Mouse (Mus musculus): Measurements from ENCODE around the gene Pgm5. TPM values are rescaled to one million over a fixed set of nuclear protein-coding genes. Genes with fewer than 3 reads are reported as not detected.

Pgm5 gene
- polyA plus RNA-seq, 1 experiment from 2014 or later: 0.13 TPM

GRCm38 (mm10) chr19:24785898-24786297 lies 75.8 kb downstream of the Pgm5 start:
- Histone ChIP-seq H3K27ac (no peak overlapping the region), H3K9me3 (no peaks in the 10 kb centered on the region), H3K4me3 (no peak overlapping the region), H3K4me1 (replicated peaks) (peaks cover 13% of the 10 kb centered on the region; the same call in 1 of the 2 replicates), H3K27me3 (ENCODE audit: insufficient read depth, poor library complexity, severe bottlenecking) (no peaks in the 10 kb centered on the region), H3K36me3 (no peaks in the 10 kb centered on the region)
- 90% methylated on average over 8 of the region's 8 CpGs for WGBS
- DNase-seq (ENCODE audit: low spot score): no peak

DNA sequence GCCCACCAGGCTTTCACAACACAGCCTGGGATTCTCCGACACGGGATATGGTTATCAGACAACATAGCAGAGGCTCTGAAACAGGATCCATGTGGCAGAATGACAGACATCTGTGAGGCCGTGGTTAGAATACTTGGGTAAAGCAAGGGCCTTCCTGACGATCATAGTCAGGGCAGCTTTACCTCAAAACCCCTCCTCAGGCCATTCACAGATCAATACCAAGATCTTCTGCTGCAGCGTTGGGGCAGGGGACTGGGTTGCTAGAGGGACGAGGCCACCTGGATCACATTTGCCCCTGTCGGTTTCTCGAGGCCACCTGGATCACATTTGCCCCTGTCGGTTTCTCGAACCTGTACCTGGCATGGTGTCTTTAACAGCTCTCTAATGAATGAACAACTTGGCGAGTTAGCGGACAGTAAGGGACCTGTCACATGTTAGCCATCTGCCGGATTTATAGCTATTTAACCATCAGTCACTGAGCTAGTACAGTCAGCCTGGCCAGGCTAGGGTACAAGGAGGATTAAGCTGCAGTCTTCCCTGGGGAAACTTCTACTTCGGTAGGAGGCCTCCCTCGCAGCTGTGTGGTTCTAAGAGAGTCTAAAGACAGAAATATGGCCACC lies 76.5 kb downstream of the Pgm5 start:
- WGBS: 70% methylated on average over 15 of the region's 15 CpGs
- no peaks in the 10 kb centered on the region for H3K9me3 ChIP-seq
- no peak overlapping the region for H3K4me3 ChIP-seq
- H3K27me3 ChIP-seq (ENCODE audit: insufficient read depth, poor library complexity, severe bottlenecking): no peaks in the 10 kb centered on the region
- no peak overlapping the region for H3K27ac ChIP-seq
- H3K36me3 ChIP-seq: no peaks in the 10 kb centered on the region
- H3K4me1 ChIP-seq (replicated peaks): peaks cover 14% of the 10 kb centered on the region; the same call in 1 of the 2 replicates
- DNase-seq (ENCODE audit: low spot score): peak; percentile 5

DNA sequence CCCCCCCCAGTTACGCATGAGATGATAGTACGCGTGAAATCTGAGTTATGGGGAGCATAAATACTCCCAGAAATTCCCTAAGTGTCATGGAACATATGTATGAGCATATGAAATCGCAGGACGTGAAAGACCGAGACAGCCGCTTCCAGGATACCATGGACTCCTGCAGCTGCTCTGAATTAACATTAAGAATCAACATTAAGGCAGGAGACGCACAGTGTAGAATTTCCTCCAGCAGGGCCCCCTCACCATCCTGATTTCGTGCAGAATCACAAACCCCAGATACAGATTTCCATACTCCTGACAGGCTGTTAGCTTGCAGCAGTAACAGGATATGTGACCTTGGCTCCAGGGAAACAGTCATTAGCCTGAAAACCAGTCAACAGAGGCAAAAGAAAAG lies 77.9 kb downstream of the Pgm5 start:
- Histone ChIP-seq H3K9me3 (no peaks in the 10 kb centered on the region), H3K4me3 (no peak overlapping the region), H3K27ac (no peak overlapping the region), H3K27me3 (ENCODE audit: insufficient read depth, poor library complexity, severe bottlenecking) (no peaks in the 10 kb centered on the region), H3K4me1 (replicated peaks) (peaks cover 17% of the 10 kb centered on the region; the same call in 1 of the 2 replicates), H3K36me3 (no peaks in the 10 kb centered on the region)
- 60% methylated on average over 9 of the region's 9 CpGs for WGBS
- peak; percentile 10 for DNase-seq (ENCODE audit: low spot score)

DNA sequence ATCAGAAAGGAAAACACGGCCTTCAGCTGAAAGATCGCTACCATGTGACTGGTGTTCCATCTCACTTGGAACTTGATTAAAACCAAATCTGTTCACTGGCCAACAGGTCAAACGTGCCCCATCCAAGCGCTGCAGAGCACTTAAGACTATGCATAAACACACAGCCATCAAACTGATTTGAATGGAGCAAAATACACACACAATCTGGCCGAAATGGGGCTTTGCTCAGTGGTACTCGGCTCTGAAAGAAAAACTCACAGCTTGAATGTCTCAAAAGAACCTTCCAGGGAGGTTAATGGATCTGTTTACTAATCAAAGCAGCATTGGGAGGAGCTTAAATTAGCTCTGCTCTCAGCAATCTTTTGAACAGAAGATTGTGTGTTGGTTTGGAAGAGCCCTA lies 81.7 kb downstream of the Pgm5 start:
- 58% methylated on average over 6 of the region's 6 CpGs for WGBS
- Histone ChIP-seq H3K9me3 (no peaks in the 10 kb centered on the region), H3K27me3 (ENCODE audit: insufficient read depth, poor library complexity, severe bottlenecking) (no peaks in the 10 kb centered on the region), H3K36me3 (no peaks in the 10 kb centered on the region), H3K27ac (no peak overlapping the region), H3K4me1 (replicated peaks) (peaks cover 17% of the 10 kb centered on the region; the same call in 1 of the 2 replicates), H3K4me3 (no peak overlapping the region)
- DNase-seq (ENCODE audit: low spot score): no peak

DNA sequence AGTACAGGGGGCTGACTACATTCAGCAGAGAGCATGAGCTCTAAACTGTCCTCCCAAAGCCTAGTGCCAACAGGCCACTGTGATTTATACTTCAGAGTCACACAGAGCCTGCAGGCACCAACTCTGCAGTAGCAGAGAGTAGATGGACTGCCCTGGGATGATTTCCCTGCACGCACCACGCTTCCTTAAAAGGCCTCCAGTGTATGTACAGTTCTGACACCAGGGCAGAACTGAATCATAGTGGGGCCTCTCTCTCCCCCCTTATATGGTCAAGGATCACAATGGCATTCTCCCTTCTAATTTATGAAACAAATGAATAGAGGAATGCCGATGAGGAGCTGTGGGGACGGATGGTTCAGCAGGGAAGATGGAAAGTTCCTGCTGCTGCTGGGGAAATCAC lies 91.3 kb downstream of the Pgm5 start:
- 89% methylated on average over 4 of the region's 4 CpGs for WGBS

DNA sequence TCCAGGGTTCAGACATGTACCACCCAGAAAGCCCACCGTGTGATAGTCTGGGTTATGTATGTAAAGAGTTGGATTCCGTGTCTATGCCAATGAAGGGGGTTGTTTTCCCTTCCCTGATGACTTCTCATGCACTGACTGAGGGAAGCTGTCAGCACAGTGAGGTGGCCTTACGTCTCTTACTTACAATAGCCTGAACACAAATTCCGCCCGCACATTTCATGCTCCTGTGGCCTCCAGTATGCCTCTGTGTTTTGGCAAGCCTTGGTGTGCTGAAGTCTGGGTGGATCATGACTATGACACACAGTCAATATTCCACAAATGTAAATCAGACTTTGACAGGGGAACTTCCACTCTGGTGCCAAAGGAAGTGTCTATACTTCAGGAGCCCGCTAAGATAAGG lies 94.3 kb downstream of the Pgm5 start:
- Histone ChIP-seq H3K4me3 (no peak overlapping the region), H3K9me3 (no peaks in the 10 kb centered on the region), H3K27me3 (ENCODE audit: insufficient read depth, poor library complexity, severe bottlenecking) (no peaks in the 10 kb centered on the region), H3K36me3 (no peaks in the 10 kb centered on the region), H3K27ac (no peak overlapping the region), H3K4me1 (replicated peaks) (peaks cover 2% of the 10 kb centered on the region; the same call in 1 of the 2 replicates)
- DNase-seq (ENCODE audit: low spot score): no peak
- WGBS: 86% methylated on average over 6 of the region's 6 CpGs

More for the DNA sequence above, 91.3 kb downstream of the Pgm5 start:
- no peak overlapping the region for H3K27ac ChIP-seq
- H3K36me3 ChIP-seq: no peaks in the 10 kb centered on the region
- H3K4me1 ChIP-seq (replicated peaks): no peaks in the 10 kb centered on the region
- no peak for DNase-seq (ENCODE audit: low spot score)
- H3K27me3 ChIP-seq (ENCODE audit: insufficient read depth, poor library complexity, severe bottlenecking): no peaks in the 10 kb centered on the region
- H3K4me3 ChIP-seq: no peak overlapping the region
- no peaks in the 10 kb centered on the region for H3K9me3 ChIP-seq

GRCm38 (mm10) chr19:24762473-24763149 lies 99.0 kb downstream of the Pgm5 start:
- Histone ChIP-seq H3K36me3 (no peaks in the 10 kb centered on the region), H3K4me1 (replicated peaks) (peaks cover 3% of the 10 kb centered on the region; the same call in 1 of the 2 replicates), H3K27me3 (ENCODE audit: insufficient read depth, poor library complexity, severe bottlenecking) (no peaks in the 10 kb centered on the region), H3K9me3 (no peaks in the 10 kb centered on the region), H3K27ac (no peak overlapping the region; the same call in 1 of the 2 replicates), H3K4me3 (no peak overlapping the region)
- DNase-seq (ENCODE audit: low spot score): peak; percentile 8
- 69% methylated on average over 12 of the region's 12 CpGs for whole genome bisulfite sequencing

- Histone ChIP-seq H3K4me3 (no peak overlapping the region), H3K36me3 (no peaks in the 10 kb centered on the region), H3K9me3 (no peaks in the 10 kb centered on the region), H3K4me1 (replicated peaks) (peaks cover 12% of the 10 kb centered on the region), H3K27me3 (ENCODE audit: insufficient read depth, poor library complexity, severe bottlenecking) (no peaks in the 10 kb centered on the region), H3K27ac (no peak overlapping the region)
- DNase-seq (ENCODE audit: low spot score): no peak
- 82% methylated on average over 4 of the region's 4 CpGs for WGBS
These were observed 105.0 kb downstream of the Pgm5 start for GRCm38 (mm10) chr19:24756627-24757026.

DNA sequence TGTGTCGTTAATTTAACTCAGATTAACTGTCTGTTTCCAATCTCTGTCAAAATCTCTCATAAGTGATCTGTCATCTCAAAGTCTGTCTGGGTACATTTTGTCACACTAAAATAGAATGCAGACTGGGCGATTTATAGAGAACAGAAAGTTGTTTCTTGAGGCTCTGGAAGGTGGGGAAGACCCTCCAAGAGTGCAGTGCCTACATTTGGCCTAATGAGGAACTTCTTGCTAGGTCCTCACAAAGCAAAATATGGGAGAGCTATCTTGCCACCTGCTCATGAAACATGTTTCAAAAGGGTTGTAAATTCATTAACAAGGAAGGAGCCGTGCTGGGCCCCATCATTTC lies 107.2 kb downstream of the Pgm5 start:
- Histone ChIP-seq H3K4me1 (replicated peaks) (peaks cover 12% of the 10 kb centered on the region), H3K9me3 (no peaks in the 10 kb centered on the region), H3K27ac (no peak overlapping the region), H3K4me3 (no peak overlapping the region), H3K27me3 (ENCODE audit: insufficient read depth, poor library complexity, severe bottlenecking) (no peaks in the 10 kb centered on the region), H3K36me3 (no peaks in the 10 kb centered on the region)
- no peak for DNase-seq (ENCODE audit: low spot score)
- 85% methylated on average over 3 of the region's 3 CpGs for WGBS

GRCm38 (mm10) chr19:24753617-24754439 lies 107.8 kb downstream of the Pgm5 start:
- Histone ChIP-seq H3K36me3 (no peaks in the 10 kb centered on the region), H3K4me3 (no peak overlapping the region), H3K27ac (no peak overlapping the region), H3K27me3 (ENCODE audit: insufficient read depth, poor library complexity, severe bottlenecking) (no peaks in the 10 kb centered on the region), H3K4me1 (replicated peaks) (peaks cover 12% of the 10 kb centered on the region), H3K9me3 (no peaks in the 10 kb centered on the region)
- peak; percentile 3 for DNase-seq (ENCODE audit: low spot score)
- 62% methylated on average over 14 of the region's 14 CpGs for WGBS

DNA sequence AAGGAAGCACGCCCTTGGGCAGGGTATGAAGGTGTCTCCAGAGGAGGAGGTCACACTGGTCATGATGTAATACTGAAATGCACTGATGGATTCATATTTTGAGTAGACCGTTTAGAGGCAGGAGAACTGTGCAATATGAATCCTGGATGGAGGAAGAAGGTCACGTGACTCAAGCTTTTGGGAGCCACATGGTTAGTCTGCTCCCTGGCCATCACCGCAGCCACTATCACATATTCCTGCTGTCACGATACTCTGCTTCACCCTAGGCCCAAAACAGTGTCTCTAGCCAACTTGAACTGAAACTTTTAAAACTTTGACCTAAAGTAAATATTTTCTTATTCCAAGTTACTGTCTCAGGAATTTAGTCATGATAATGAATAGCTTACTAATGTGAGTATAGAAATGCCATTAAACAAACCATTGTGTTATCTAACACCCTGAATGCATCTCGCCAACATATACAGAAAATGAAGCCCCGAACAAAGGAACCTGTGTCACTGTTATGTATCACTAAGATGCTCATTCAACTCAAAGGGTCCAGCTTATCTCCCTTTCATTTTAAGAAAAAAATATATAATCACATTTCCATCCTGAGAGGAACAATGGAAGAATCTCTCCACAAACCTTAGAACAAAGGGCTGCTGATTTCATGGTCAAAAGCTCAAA lies 108.6 kb downstream of the Pgm5 start:
- H3K27me3 ChIP-seq (ENCODE audit: insufficient read depth, poor library complexity, severe bottlenecking): no peaks in the 10 kb centered on the region
- no peaks in the 10 kb centered on the region for H3K9me3 ChIP-seq
- H3K4me1 ChIP-seq (replicated peaks): peaks cover 12% of the 10 kb centered on the region
- 91% methylated on average over 7 of the region's 7 CpGs for WGBS
- no peak for DNase-seq (ENCODE audit: low spot score)
- H3K36me3 ChIP-seq: no peaks in the 10 kb centered on the region
- H3K4me3 ChIP-seq: no peak overlapping the region
- H3K27ac ChIP-seq: no peak overlapping the region

DNA sequence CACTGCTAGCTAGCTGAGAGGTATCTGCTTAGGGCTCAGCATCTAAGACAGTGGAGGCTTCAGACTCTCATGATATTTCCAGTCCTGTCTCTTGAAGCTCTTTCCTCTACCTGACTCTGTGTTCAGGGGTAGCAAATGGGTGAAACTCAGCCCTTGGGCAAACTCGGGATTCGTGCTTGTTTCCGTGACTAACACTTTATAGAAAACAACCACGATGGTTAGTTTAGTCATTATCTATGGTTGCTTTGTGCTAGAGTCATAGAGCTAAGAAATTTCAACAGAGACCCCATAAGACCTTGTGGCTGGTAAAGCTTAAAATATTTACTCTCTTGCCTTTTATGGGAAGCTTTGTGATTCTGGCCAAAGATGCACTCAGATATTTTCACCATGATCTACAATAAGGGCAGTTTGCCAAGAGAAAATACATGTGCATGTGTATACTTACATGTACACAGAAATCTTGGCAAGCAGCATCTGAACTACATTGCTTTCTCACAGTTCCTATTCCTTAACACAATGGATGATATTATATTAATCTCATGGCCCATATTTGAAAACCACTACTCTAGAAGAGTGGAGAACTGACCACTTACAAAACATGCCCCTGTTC lies 115.3 kb downstream of the Pgm5 start:
- Histone ChIP-seq H3K4me1 (replicated peaks) (no peaks in the 10 kb centered on the region), H3K4me3 (no peak overlapping the region), H3K9me3 (no peaks in the 10 kb centered on the region), H3K27ac (no peak overlapping the region), H3K27me3 (ENCODE audit: insufficient read depth, poor library complexity, severe bottlenecking) (no peaks in the 10 kb centered on the region), H3K36me3 (no peaks in the 10 kb centered on the region)
- 91% methylated on average over 4 of the region's 4 CpGs for WGBS
- no peak for DNase-seq (ENCODE audit: low spot score)

All from hindbrain, embryonic 10.5 days (tissue).